ENCODE assay signal across 8 mouse cellular contexts in genomic region chr11:22004331-22004841, GRCm38 (mm10). TPM values are rescaled to one million over a fixed set of nuclear protein-coding genes. Genes with fewer than 3 reads are reported as not detected.
A peak's percentile ranks its signal among the peaks of the same experiment; 100 is the strongest.
DNase-seq lines count a peak whose midpoint lies in the region; ATAC-seq and TF ChIP-seq lines count a peak whose summit lies in the region.

No protein-coding gene starts in this region.

- no peak overlapping the region for H3K4me2 ChIP-seq in lung, embryonic 16.5 days (ENCODE audit: low read depth, low read length)
- no peak overlapping the region for H3K4me2 ChIP-seq in lung, postnatal 0 days (replicated peaks; ENCODE audit: low read depth, low read length)
- peak overlapping the region; percentile 93 for H3K4me2 ChIP-seq in heart, embryonic 12.5 days

- peaks cover 79% of the 10 kb centered on the region for H3K27me3 ChIP-seq in lung, embryonic 16.5 days (ENCODE audit: control insufficient read depth, insufficient read depth, low read depth, low read length)
- H3K27me3 ChIP-seq in lung, postnatal 0 days (replicated peaks; ENCODE audit: insufficient read depth, low read length): peaks cover 72% of the 10 kb centered on the region
- peaks cover 62% of the 10 kb centered on the region for H3K27me3 ChIP-seq in heart, embryonic 12.5 days (replicated peaks)
- H3K27me3 ChIP-seq in midbrain, embryonic 10.5 days (ENCODE audit: low read depth, poor library complexity, severe bottlenecking): peaks cover 68% of the 10 kb centered on the region

- no peak for TF ChIP-seq CTCF in lung, postnatal 0 days (IDR thresholded peaks at IDR 0.05)

- no peak overlapping the region for H3K9ac ChIP-seq in lung, embryonic 16.5 days (ENCODE audit: low read length)
- H3K9ac ChIP-seq in lung, postnatal 0 days (replicated peaks; ENCODE audit: low read depth): no peak overlapping the region
- H3K9ac ChIP-seq in heart, embryonic 12.5 days: 0 out of 2 replicates have a peak overlapping the region, but pooled peaks have one; percentile 1

- TF ChIP-seq EP300 in lung, postnatal 0 days (IDR thresholded peaks at IDR 0.05): no peak

- H3K9me3 ChIP-seq in lung, embryonic 16.5 days (ENCODE audit: control insufficient read depth, low read length): no peaks in the 10 kb centered on the region
- H3K9me3 ChIP-seq in lung, postnatal 0 days (ENCODE audit: low read length): no peaks in the 10 kb centered on the region
- no peaks in the 10 kb centered on the region for H3K9me3 ChIP-seq in heart, embryonic 12.5 days (replicated peaks)
- no peaks in the 10 kb centered on the region for H3K9me3 ChIP-seq in midbrain, embryonic 10.5 days (replicated peaks)

- no peaks in the 10 kb centered on the region for H3K36me3 ChIP-seq in lung, embryonic 16.5 days (ENCODE audit: control insufficient read depth, insufficient read depth, low read length)
- H3K36me3 ChIP-seq in lung, postnatal 0 days (ENCODE audit: insufficient read depth, low read length): 0 out of 2 replicates have a peak, but pooled peaks cover 3% of the 10 kb centered on the region
- no peaks in the 10 kb centered on the region for H3K36me3 ChIP-seq in heart, embryonic 12.5 days
- peaks cover 6% of the 10 kb centered on the region for H3K36me3 ChIP-seq in midbrain, embryonic 10.5 days

- peak; percentile 10 to 29 for DNase-seq in frontal cortex, postnatal 10 days (ENCODE audit: low spot score in 2 of 2)
- DNase-seq in lung, postnatal 0 days (ENCODE audit: low spot score): no peak
- peak; percentile 82 for DNase-seq in midbrain, embryonic 10.5 days (ENCODE audit: low spot score)
- DNase-seq in spleen, postnatal 10 days (ENCODE audit: low spot score in 2 of 2): no peak
- no peak for DNase-seq in ovary, adult 18-20 months (ENCODE audit: low spot score)

- H3K27ac ChIP-seq in lung, embryonic 16.5 days (ENCODE audit: low read length): no peak overlapping the region
- H3K27ac ChIP-seq in lung, postnatal 0 days (ENCODE audit: low read length): no peak overlapping the region
- no peak overlapping the region for H3K27ac ChIP-seq in heart, embryonic 12.5 days (ENCODE audit: poor library complexity, severe bottlenecking)
- peak overlapping the region; percentile 100 for H3K27ac ChIP-seq in midbrain, embryonic 10.5 days (replicated peaks)

- 6% methylated on average over 18 of the region's 18 CpGs for WGBS in lung, embryonic 16.5 days
- WGBS in lung, postnatal 0 days: 12% methylated on average over 17 of the region's 18 CpGs
- WGBS in heart, embryonic 12.5 days: 2% methylated on average over 18 of the region's 18 CpGs
- WGBS in midbrain, embryonic 10.5 days: 2% methylated on average over 18 of the region's 18 CpGs

- no peak for ATAC-seq in frontal cortex, adult (ENCODE audit: low TSS enrichment)
- 0 out of 2 replicates have a peak, but pooled peaks have one; percentile 15 for ATAC-seq in lung, embryonic 16.5 days (ENCODE audit: low read depth)
- no peak for ATAC-seq in lung, postnatal 0 days
- peak; percentile 36; the same call in 1 of the 2 replicates for ATAC-seq in heart, embryonic 12.5 days (ENCODE audit: insufficient number of reproducible peaks, low FRiP score)

- peaks cover 33% of the 10 kb centered on the region for H3K4me1 ChIP-seq in lung, embryonic 16.5 days (replicated peaks; ENCODE audit: control insufficient read depth, insufficient read depth, low read length)
- peaks cover 18% of the 10 kb centered on the region for H3K4me1 ChIP-seq in lung, postnatal 0 days (ENCODE audit: insufficient read depth, low read depth, low read length)
- H3K4me1 ChIP-seq in heart, embryonic 12.5 days (replicated peaks): peaks cover 51% of the 10 kb centered on the region
- peaks cover 78% of the 10 kb centered on the region for H3K4me1 ChIP-seq in midbrain, embryonic 10.5 days

- peak overlapping the region; percentile 19; the same call in 1 of the 2 replicates for H3K4me3 ChIP-seq in lung, embryonic 16.5 days (ENCODE audit: low read length)
- no peak overlapping the region for H3K4me3 ChIP-seq in lung, postnatal 0 days (ENCODE audit: low read depth, low read length)
- H3K4me3 ChIP-seq in heart, embryonic 12.5 days: peak overlapping the region; percentile 27
- peak overlapping the region; percentile 85 for H3K4me3 ChIP-seq in midbrain, embryonic 10.5 days

RNA-seq across cellular contexts. Expression of gene Otx1, which starts 1.7 kb away (rescaled TPM):
- polyA plus RNA-seq in lung, embryonic 16.5 days (2015; fragmentation: Nextera tagmentation; extraction: Ambion mirVana): 0.44 and 0.59 TPM in 2 replicates
- polyA plus RNA-seq in lung, postnatal 0 days (2015; fragmentation: Nextera tagmentation; extraction: Ambion mirVana): 0.20 and 0.21 TPM in 2 replicates
- polyA plus RNA-seq in heart, embryonic 12.5 days (2016; fragmentation: Nextera tagmentation; extraction: Ambion mirVana): 0.28 and 0.45 TPM in 2 replicates
- 44.5 and 54.8 TPM in 2 replicates for polyA plus RNA-seq in midbrain, embryonic 10.5 days (2016; fragmentation: Nextera tagmentation; extraction: Ambion mirVana)

Comparison
In these comparisons a context has a peak if more than half of its experiments do, and no peak if none do; other contexts are left out.
1. ATAC-seq: peak in lung, embryonic 16.5 days (single experiment) and heart, embryonic 12.5 days (single experiment); none in frontal cortex, adult (single experiment) and lung, postnatal 0 days (single experiment).
2. DNase-seq: peak in frontal cortex, postnatal 10 days (2 of 2) and midbrain, embryonic 10.5 days (single experiment); none in lung, postnatal 0 days (single experiment), spleen, postnatal 10 days (0 of 2) and ovary, adult 18-20 months (single experiment).
3. RNA of gene Otx1, which starts 1.7 kb away (polyA plus RNA-seq): 44.5 to 54.8 TPM in midbrain, embryonic 10.5 days; 0.44 to 0.59 TPM in lung, embryonic 16.5 days, 0.28 to 0.45 TPM in heart, embryonic 12.5 days and 0.20 to 0.21 TPM in lung, postnatal 0 days; every median in the first group is over 10 times any median in the second.